Mouse (Mus musculus) spleen, adult 2 months (tissue): ENCODE measurements around the gene Dst.

Source experiments
- CTCF ChIP-seq: fragments of 200-500 bp; IDR thresholded peaks from 2 replicates; pipeline ENCODE4 v1.5.1; 2011; ENCODE audit warnings: mild to moderate bottlenecking, inconsistent platforms; ENCODE audit not compliant: insufficient read depth, insufficient read length, insufficient replicate concordance; ENCODE audit errors: extremely low read depth
- POLR2A ChIP-seq: fragments of 200-500 bp; IDR thresholded peaks from 2 replicates; pipeline ENCODE4 v1.6.1; 2011; ENCODE audit warnings: low read depth, low read length, inconsistent platforms

DNA sequence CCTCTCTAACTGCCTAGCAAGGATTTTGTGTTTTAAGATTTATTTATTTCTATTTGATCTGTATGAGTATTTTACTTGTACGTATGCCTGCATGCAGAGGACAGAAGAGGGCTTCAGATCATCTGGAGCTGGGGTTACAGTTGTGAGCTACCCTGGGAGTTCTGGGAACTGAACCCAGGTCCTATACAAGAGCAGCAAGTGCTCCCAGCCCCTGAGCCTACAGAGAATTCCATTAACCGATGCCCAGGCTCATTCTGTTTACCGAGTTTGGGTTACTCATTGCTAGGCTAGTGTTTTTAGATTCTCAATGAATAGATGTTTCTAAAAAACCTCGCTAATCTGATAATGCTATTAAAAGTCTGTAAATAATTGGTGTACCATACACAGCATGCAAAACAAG, 67.3 kb downstream of the Dst start:
- TF ChIP-seq CTCF (no peak), POLR2A (no peak)
